Mouse (Mus musculus): ENCODE results near the gene Ppp1r12c.
"Not testable (repeated sequence)": the region's sequence is repeated elsewhere in the genome, so short reads cannot be mapped to it uniquely, and the experiment has no call there.

The Ppp1r12c gene

GRCm38 (mm10) chr7:4501558-4502397, at the start of gene Ppp1r12c:
Gene Ppp1r12c, minus strand, starts transcription at chr7:4501680.
- peak; percentile 95 to 97 for DNase-seq

DNA sequence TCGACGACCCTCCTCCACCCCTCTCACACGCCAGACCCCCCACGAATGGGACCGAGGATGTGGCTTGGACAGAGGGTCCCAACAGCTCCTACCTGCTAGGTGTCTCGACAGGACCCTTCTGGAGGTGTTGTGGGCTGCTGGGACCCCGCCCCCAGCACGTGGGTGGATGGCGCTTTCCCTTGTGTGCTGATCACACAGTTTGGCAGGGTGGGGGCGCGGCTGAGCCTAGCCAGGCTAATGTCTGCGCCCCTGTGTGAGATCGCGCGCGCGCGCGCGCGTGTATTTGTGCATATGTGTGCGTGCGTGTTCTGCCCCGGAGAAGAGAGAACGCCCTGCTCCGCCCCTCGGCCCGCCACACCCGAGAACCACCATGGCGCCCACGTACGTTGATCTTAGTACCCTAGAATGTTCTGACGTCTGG, 45.8 kb upstream of the Ppp1r12c start, which contains the start of gene Syt5:
Gene Syt5 (minus strand): TSS at position 321 of the 421 bp plus-strand sequence.
- no peak for DNase-seq

- peak; percentile 26 to 42 for DNase-seq
Observed at GRCm38 (mm10) chr7:4546591-4547131, 45.2 kb upstream of the Ppp1r12c start.

DNA sequence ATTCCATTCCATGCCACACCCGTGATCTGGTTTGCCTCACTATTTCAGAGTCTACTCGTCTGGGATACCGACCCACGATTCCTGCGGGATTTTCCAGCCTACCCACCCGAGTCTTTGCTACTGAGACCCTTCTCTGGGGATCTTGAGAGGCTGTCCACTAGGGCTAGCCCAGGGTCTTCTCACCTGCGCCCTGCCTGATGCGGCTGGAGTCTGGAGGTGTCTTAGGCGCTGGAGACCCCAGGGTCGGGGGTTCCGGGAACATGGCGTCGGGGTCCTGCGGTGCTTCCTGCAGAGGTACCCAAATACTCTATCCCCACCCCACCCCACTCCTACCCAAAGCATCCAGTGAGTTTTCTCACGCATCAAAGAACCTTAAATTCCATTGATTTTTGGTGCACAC, 44.6 kb upstream of the Ppp1r12c start:
- no peak for DNase-seq

DNA sequence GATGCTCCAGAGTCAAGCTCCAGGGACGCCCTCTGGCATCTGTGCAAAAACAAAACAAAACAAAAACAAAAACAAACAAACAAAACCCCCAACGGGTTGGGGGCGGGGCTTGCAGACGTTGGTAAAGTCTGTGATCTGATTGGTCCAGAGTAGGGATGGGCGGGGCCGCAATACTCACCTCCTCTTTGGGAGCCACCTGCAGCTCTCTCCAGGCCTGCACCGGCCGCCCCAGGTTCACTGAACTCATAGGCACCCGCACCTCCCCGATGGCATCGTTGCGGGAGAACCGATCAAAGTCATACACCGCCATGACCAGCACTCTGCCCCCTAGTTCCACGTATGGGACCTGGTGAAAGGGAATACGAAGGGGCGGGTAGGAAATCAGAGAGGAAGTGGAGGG, 40.5 kb upstream of the Ppp1r12c start:
- DNase-seq: peak in 1 of 2 experiments; percentile 17

DNA sequence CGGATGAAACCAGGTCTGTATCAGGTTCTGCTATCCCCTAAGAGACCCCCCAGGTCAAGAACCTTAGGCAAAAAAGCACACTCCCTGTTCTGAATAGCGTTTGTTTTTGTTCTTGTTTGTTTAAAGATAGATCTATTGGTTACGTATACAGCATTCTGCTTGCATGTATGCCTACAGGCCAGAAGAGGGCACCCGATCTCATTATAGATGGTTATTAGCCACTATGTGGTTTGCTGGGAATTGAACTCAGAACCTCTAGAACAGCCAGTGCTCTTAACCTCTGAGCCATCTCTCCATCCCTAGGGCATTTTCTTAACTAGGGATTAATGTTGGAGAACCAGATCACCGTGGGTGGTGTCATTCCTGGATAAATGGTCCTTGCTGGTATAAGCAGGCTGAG, 39.9 kb upstream of the Ppp1r12c start:
- no peak for DNase-seq

GRCm38 (mm10) chr7:4539019-4539418, 37.5 kb upstream of the Ppp1r12c start:
- no peak for DNase-seq

DNA sequence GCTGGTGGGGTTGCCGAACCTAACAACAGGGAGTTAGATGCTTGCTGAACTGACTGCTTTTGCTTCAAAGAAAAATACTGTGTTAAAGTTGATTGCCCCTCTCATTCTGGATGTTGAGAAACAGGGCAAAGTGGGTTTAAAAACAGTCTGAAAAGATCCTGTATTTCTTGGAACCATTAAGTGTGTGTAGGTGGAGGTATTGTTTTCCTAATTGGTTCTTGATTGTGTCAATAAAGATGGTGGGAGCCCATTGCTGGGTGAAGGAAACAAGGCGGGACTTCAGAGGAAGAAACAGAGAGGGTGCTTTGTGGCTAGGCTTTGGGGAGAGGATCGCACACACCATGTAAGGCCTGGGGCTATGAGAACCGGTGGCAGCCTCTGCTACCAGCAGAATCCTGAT, 35.7 kb upstream of the Ppp1r12c start:
- DNase-seq: no peak

- DNase-seq: no peak
Observed at GRCm38 (mm10) chr7:4536369-4536768, 34.9 kb upstream of the Ppp1r12c start.

GRCm38 (mm10) chr7:4532005-4532729, 30.7 kb upstream of the Ppp1r12c start, which contains the start of gene Dnaaf3:
Gene Dnaaf3, minus strand, starts transcription at chr7:4532453.
- peak; percentile 82 to 85 for DNase-seq

DNA sequence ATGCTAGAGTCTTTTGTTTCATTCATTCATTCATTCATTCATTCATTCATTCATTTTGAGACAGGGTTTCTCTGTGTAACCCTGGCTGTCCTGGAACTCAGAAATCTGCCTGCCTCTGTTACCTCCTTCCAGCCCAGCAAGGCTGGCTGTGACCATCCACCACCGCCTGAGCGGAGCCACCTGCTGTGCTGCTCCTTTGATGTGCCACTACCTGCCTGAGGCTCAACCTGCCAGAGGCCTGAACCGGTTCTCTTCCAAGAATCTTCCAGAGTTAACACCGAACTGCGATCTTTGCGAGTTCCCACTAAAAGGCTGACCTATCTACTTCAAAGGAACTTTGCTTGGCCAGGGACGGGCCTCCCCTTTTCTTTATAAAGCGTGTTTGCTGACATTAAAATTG, 28.7 kb upstream of the Ppp1r12c start:
- not testable (repeated sequence) for DNase-seq

DNA sequence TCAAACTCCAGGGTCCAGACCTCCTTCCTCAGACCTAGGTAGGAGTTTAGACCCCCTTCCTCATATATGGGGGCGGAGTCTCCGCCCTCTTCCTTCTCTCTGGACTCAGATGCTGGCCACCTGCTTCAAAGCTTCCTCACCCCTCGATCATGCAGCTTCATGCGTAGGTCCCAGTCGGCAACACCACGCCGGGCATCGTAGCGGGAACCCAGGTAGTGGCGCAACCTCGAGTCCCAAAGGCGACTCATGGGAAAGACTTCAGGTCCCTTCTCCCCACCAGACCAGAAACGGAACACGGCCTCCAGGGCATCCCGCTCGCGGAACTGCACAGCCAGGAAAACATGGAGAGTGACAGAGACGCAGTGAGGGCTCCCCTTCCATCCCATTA, 25.8 kb upstream of the Ppp1r12c start:
- no peak for DNase-seq

DNA sequence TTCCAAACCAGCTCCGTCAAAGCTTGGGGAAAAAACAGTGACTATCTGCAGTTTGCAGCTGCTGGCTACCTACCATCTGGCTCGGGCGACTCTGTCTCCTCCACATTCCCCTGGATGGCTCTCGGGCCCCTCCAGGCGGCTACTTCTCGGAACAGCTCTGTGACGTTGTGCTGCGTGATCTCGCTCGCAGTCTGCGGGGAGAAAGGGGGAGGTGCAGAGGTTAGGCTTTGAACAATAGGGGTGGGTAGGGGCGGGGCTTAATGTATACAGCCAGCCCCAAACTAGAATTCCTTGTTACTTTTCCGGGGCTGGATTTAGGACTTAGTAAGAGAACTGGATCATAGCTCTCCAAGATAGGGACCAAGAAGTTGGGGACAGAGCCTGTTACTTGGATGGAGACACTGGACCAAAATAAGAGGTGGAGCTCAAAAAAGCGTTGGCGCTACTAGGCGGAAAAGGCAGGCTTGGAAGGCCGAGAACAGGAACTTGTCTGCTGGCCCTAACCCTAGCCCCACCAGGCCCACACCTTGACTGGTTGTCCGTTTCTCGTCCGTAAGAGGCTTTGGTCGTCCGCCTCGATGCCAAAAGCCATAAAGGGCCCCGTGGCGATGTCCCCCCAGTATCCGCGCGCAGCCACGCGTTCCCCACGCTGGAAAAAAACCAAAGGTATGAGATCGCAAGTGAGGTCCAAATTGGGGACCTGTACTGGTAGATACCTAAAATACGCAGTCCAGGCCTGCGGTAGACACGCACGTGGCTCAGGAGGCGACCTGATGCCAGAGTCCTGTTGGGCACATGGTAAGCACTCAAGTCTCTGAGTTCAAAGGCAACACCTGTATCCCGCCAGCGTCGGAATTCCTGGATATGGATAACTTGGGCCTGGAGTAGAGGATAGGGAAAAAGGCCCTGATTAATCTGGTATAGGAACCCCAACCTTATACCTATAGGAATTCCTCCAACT, 25.1 kb upstream of the Ppp1r12c start:
- DNase-seq: peak; percentile 65 to 83

GRCm38 (mm10) chr7:4524212-4524922, 22.9 kb upstream of the Ppp1r12c start, which contains the start of gene Tnni3:
Gene Tnni3, minus strand, starts transcription at chr7:4524229.
- peak in 1 of 2 experiments; percentile 66 for DNase-seq

GRCm38 (mm10) chr7:4523205-4524130, 22.0 kb upstream of the Ppp1r12c start:
- DNase-seq: no peak

DNA sequence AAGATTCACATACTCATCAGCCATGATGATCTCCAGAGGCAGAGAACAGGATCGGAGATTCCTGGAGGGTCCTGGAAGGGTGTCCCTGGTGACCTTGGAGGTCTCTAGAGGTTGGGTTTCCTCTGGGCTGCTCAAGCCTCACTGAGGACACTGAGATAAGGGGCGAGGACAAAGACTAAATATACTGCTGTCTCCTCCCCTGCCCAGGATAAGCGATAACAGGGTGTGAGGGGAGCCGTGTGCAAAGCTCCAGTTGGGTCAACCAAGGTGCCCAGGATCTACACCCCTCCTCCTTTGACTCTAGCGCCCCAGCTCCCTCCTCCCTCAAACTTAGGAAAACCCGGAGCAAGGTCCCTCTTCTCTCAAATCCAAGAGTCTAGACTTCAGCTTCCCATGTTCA, 20.8 kb upstream of the Ppp1r12c start:
- DNase-seq: no peak

GRCm38 (mm10) chr7:4521231-4522003, 19.9 kb upstream of the Ppp1r12c start:
- no peak for DNase-seq

DNA sequence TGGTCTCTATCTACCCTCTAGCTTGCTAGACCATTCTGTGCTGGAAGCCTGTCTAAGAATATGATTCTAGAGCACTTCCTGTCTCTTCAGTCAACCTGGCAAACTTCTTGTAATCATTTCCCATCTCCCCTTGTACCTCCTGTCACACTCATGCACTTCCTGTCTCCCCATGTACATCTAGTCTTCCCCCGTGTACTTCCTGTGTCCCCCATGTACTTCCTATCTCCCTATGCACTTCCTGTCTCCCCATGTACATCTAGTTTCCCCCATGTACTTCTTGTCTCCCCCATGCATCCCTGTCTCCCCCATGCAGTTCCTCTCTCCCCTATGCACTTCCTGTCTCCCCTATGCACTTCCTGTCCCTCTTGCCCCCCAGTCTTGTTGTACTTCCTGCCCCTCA, 17.0 kb upstream of the Ppp1r12c start:
- DNase-seq: no peak

DNA sequence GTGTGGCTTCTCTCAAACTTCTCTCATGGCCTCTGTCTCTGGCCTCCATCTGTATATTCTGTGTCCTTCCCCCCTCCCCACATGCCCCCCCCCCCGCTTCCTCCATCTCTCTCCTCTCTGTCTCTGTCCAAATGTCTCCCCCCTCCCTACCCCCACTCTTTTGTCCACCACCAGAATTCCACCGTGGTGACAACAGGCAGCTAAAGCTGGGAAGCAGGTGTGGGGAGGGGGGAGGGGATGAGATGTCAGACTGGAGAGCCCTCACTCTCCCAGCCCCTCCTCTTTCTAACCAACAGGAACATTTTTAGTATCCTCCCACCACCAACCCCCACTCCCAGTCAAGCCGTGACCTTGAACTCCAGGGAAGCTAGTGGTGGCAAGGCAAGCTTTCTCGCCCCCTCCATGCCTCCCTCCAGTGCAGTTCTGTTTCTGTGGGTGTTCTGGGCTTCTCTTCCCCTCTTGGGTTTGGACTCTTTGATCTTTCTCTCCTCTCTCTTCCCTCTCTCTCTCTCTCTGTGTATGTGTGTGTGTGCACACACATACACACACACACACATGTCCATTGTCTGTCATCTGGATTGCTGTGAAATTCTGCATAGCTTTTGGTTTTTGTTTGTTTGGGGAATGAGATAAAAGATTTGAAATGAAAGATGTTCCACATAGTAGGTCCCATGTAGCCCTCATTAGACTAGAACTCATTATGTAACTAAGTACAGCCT, 15.0 kb upstream of the Ppp1r12c start, which contains the start of gene Tnnt1:
Gene Tnnt1 (minus strand): TSS at position 51 of the 719 bp plus-strand sequence.
- no peak for DNase-seq

Measured in kidney, postnatal 36 days (tissue).